Mouse (Mus musculus) erythroblast, embryonic 14.5 days (primary cell): Measurements from ENCODE around the gene Tunar.

Source experiments
- GATA1 ChIP-seq: IDR thresholded peaks from 2 replicates; pipeline ENCODE4 v1.6.1; 2012; ENCODE audit warnings: low read length, inconsistent platforms, mixed read lengths
- TAL1 ChIP-seq: IDR thresholded peaks from 3 replicates; pipeline ENCODE4 v1.6.1; 2012; ENCODE audit warnings: low read length, inconsistent platforms, mixed read lengths

DNA sequence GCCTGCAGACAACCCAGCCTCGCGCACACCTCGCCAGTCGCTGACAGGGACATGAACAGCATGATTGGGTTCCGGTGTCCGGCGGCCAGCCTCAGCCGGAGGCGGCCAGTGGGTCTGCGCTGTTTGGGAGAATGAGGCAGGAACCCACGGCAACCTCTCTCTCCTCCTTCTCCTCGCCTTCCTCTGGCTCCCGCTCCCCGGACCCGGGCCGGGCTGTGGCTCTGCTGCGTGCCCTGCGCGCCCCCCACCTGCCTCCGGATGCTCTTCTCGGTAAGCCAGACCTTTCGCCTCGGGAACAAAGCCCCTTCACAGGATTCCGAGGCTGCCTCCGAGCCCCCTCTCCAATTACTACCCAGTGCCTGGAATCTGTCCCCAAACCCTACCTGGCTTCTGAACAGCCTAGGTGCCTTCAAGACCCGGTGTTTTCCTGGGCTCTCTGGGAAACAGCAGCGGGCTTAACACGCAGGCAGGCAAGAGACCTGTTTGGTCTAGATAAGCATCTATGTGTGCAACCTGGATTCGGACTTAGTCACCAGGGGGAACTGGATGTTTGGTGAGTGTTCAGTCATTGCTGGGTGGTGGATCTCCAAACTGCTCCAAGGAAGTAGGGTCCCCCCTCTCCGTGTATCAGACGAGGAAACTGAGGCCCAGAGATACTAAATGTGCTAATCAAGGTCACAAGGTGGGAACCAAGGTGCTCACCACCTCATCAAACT, 3.8 kb downstream of the Tunar start:
- TF ChIP-seq GATA1 (no peak), TAL1 (no peak)
